Mouse (Mus musculus): ENCODE data around the gene Trmo. TPM values are rescaled to one million over a fixed set of nuclear protein-coding genes. Genes with fewer than 3 reads are reported as not detected.
A peak's percentile ranks its signal among the peaks of the same experiment; 100 is the strongest.

The Trmo gene
- 10.0 and 10.3 TPM in 2 replicates for polyA plus RNA-seq (2015; fragmentation: Nextera tagmentation; extraction: Ambion mirVana)

GRCm38 (mm10) chr4:46389013-46389611 lies at the start of gene Trmo:
Gene Trmo, minus strand, starts transcription at chr4:46389437.
- H3K4me1 ChIP-seq, result no peaks in the 10 kb centered on the region
- H3K4me2 ChIP-seq, result peak within 1 kb of the TSS; percentile 71
- H3K9me3 ChIP-seq, result no peaks in the 10 kb centered on the region
- H3K4me3 ChIP-seq (replicated peaks), result peak within 1 kb of the TSS; percentile 69
- WGBS, result under 1% methylated on average over 56 of the region's 56 CpGs
- peak; percentile 92 for ATAC-seq (ENCODE audit: insufficient read depth, low FRiP score, low read depth)
- H3K27me3 ChIP-seq (replicated peaks), result no peaks in the 10 kb centered on the region
- peak within 1 kb of the TSS; percentile 97 for H3K27ac ChIP-seq
- no peaks in the 10 kb centered on the region; the same call in 1 of the 2 replicates for H3K36me3 ChIP-seq
- peak within 1 kb of the TSS; percentile 91 for H3K9ac ChIP-seq

- Histone ChIP-seq H3K4me1 (no peaks in the 10 kb centered on the region), H3K36me3 (no peaks in the 10 kb centered on the region), H3K4me2 (no peak overlapping the region), H3K9me3 (no peaks in the 10 kb centered on the region), H3K27ac (no peak overlapping the region), H3K4me3 (replicated peaks) (no peak overlapping the region), H3K27me3 (replicated peaks) (no peaks in the 10 kb centered on the region), H3K9ac (no peak overlapping the region)
- peak; percentile 95 for ATAC-seq (ENCODE audit: insufficient read depth, low FRiP score, low read depth)
- WGBS, result 62% methylated on average over 12 of the region's 12 CpGs
These were observed 43.3 kb upstream of the Trmo start for GRCm38 (mm10) chr4:46432339-46433036.

GRCm38 (mm10) chr4:46428903-46429499 lies 39.8 kb upstream of the Trmo start:
- Histone ChIP-seq H3K4me1 (no peaks in the 10 kb centered on the region), H3K4me3 (replicated peaks) (no peak overlapping the region), H3K36me3 (no peaks in the 10 kb centered on the region), H3K4me2 (no peak overlapping the region), H3K27ac (no peak overlapping the region), H3K27me3 (replicated peaks) (no peaks in the 10 kb centered on the region), H3K9me3 (no peaks in the 10 kb centered on the region), H3K9ac (no peak overlapping the region)
- 60% methylated on average over 10 of the region's 10 CpGs for WGBS
- ATAC-seq (ENCODE audit: insufficient read depth, low FRiP score, low read depth), result no peak

GRCm38 (mm10) chr4:46422625-46423024 lies 33.4 kb upstream of the Trmo start:
- no peak for ATAC-seq (ENCODE audit: insufficient read depth, low FRiP score, low read depth)
- no peak overlapping the region for H3K4me3 ChIP-seq (replicated peaks)
- H3K4me2 ChIP-seq, result no peak overlapping the region
- H3K27me3 ChIP-seq (replicated peaks), result no peaks in the 10 kb centered on the region
- no peaks in the 10 kb centered on the region for H3K36me3 ChIP-seq
- H3K4me1 ChIP-seq, result no peaks in the 10 kb centered on the region
- 57% methylated on average over 8 of the region's 8 CpGs for WGBS
- no peak overlapping the region for H3K27ac ChIP-seq
- H3K9ac ChIP-seq, result no peak overlapping the region
- no peaks in the 10 kb centered on the region for H3K9me3 ChIP-seq

GRCm38 (mm10) chr4:46418851-46419250 lies 29.6 kb upstream of the Trmo start:
- Histone ChIP-seq H3K27ac (no peak overlapping the region), H3K9ac (no peak overlapping the region), H3K27me3 (replicated peaks) (no peaks in the 10 kb centered on the region), H3K4me1 (no peaks in the 10 kb centered on the region), H3K4me3 (replicated peaks) (no peak overlapping the region), H3K9me3 (no peaks in the 10 kb centered on the region), H3K4me2 (no peak overlapping the region), H3K36me3 (no peaks in the 10 kb centered on the region)
- 65% methylated on average over 9 of the region's 9 CpGs for WGBS
- ATAC-seq (ENCODE audit: insufficient read depth, low FRiP score, low read depth), result no peak

- Histone ChIP-seq H3K27me3 (replicated peaks) (no peaks in the 10 kb centered on the region), H3K4me2 (no peak overlapping the region), H3K9ac (no peak overlapping the region), H3K36me3 (no peaks in the 10 kb centered on the region), H3K9me3 (no peaks in the 10 kb centered on the region), H3K4me1 (no peaks in the 10 kb centered on the region), H3K4me3 (replicated peaks) (no peak overlapping the region), H3K27ac (no peak overlapping the region)
- ATAC-seq (ENCODE audit: insufficient read depth, low FRiP score, low read depth), result peak; percentile 75; the same call in 1 of the 2 replicates
- WGBS, result 63% methylated on average over 3 of the region's 3 CpGs
These were observed 28.3 kb upstream of the Trmo start for GRCm38 (mm10) chr4:46417491-46417890.

- no peak for ATAC-seq (ENCODE audit: insufficient read depth, low FRiP score, low read depth)
- Histone ChIP-seq H3K4me3 (replicated peaks) (no peak within 1 kb of the TSS), H3K27me3 (replicated peaks) (no peaks in the 10 kb centered on the region), H3K4me1 (no peaks in the 10 kb centered on the region), H3K4me2 (no peak within 1 kb of the TSS), H3K36me3 (no peaks in the 10 kb centered on the region), H3K9ac (no peak within 1 kb of the TSS), H3K9me3 (no peaks in the 10 kb centered on the region), H3K27ac (no peak within 1 kb of the TSS)
- WGBS, result 72% methylated on average over 7 of the region's 7 CpGs
These were observed 24.2 kb upstream of the Trmo start, which contains the start of gene Hemgn for GRCm38 (mm10) chr4:46413406-46413805. Gene Hemgn, minus strand, starts transcription at chr4:46413506.

GRCm38 (mm10) chr4:46412113-46412512 lies 22.9 kb upstream of the Trmo start:
- 52% methylated on average over 1 of the region's 1 CpGs for WGBS
- no peak overlapping the region for H3K27ac ChIP-seq
- H3K9me3 ChIP-seq, result no peaks in the 10 kb centered on the region
- H3K9ac ChIP-seq, result no peak overlapping the region
- ATAC-seq (ENCODE audit: insufficient read depth, low FRiP score, low read depth), result no peak
- H3K4me2 ChIP-seq, result no peak overlapping the region
- no peaks in the 10 kb centered on the region for H3K36me3 ChIP-seq
- H3K27me3 ChIP-seq (replicated peaks), result no peaks in the 10 kb centered on the region
- no peak overlapping the region for H3K4me3 ChIP-seq (replicated peaks)
- no peaks in the 10 kb centered on the region for H3K4me1 ChIP-seq

- no peak overlapping the region for H3K4me2 ChIP-seq
- ATAC-seq (ENCODE audit: insufficient read depth, low FRiP score, low read depth), result no peak
- WGBS, result 72% methylated on average over 6 of the region's 6 CpGs
- H3K4me1 ChIP-seq, result no peaks in the 10 kb centered on the region
- no peak overlapping the region for H3K27ac ChIP-seq
- no peak overlapping the region for H3K4me3 ChIP-seq (replicated peaks)
- no peaks in the 10 kb centered on the region for H3K36me3 ChIP-seq
- H3K27me3 ChIP-seq (replicated peaks), result no peaks in the 10 kb centered on the region
- H3K9ac ChIP-seq, result no peak overlapping the region
- H3K9me3 ChIP-seq, result no peaks in the 10 kb centered on the region
These were observed 22.3 kb upstream of the Trmo start for GRCm38 (mm10) chr4:46411489-46411888.

GRCm38 (mm10) chr4:46410677-46411076 lies 21.4 kb upstream of the Trmo start:
- no peak overlapping the region for H3K4me3 ChIP-seq (replicated peaks)
- no peak overlapping the region for H3K4me2 ChIP-seq
- H3K27me3 ChIP-seq (replicated peaks), result no peaks in the 10 kb centered on the region
- no peak overlapping the region for H3K9ac ChIP-seq
- ATAC-seq (ENCODE audit: insufficient read depth, low FRiP score, low read depth), result peak; percentile 36; the same call in 1 of the 2 replicates
- H3K4me1 ChIP-seq, result no peaks in the 10 kb centered on the region
- 85% methylated on average over 5 of the region's 5 CpGs for WGBS
- H3K27ac ChIP-seq, result no peak overlapping the region
- no peaks in the 10 kb centered on the region for H3K36me3 ChIP-seq
- no peaks in the 10 kb centered on the region for H3K9me3 ChIP-seq

- H3K9me3 ChIP-seq, result no peaks in the 10 kb centered on the region
- no peak overlapping the region for H3K9ac ChIP-seq
- no peak overlapping the region for H3K4me2 ChIP-seq
- H3K4me1 ChIP-seq, result no peaks in the 10 kb centered on the region
- no peak overlapping the region for H3K27ac ChIP-seq
- no peaks in the 10 kb centered on the region for H3K27me3 ChIP-seq (replicated peaks)
- no peak overlapping the region for H3K4me3 ChIP-seq (replicated peaks)
- H3K36me3 ChIP-seq, result no peaks in the 10 kb centered on the region
- peak; percentile 83 for ATAC-seq (ENCODE audit: insufficient read depth, low FRiP score, low read depth)
- 87% methylated on average over 8 of the region's 8 CpGs for WGBS
These were observed 17.9 kb upstream of the Trmo start for GRCm38 (mm10) chr4:46406966-46407703.

Data from stomach, embryonic 15.5 days (tissue).